Mouse (Mus musculus) cerebellum, adult 11-12 months (tissue): ENCODE results near the gene Mob1b.
A peak's percentile ranks its signal among the peaks of the same experiment; 100 is the strongest.

ENCODE experiments used
- DNase-seq: peaks from one replicate; pipeline ENCODE4 v3.0.0; 2022

Gene Mob1b

GRCm38 (mm10) chr5:88790675-88791074, 70.0 kb downstream of the Mob1b start:
- no peak for DNase-seq

GRCm38 (mm10) chr5:88791256-88792245, 70.9 kb downstream of the Mob1b start:
- DNase-seq = peak; percentile 59

GRCm38 (mm10) chr5:88793676-88794075, 73.0 kb downstream of the Mob1b start:
- peak; percentile 82 for DNase-seq

- no peak for DNase-seq
These were observed 75.4 kb downstream of the Mob1b start for GRCm38 (mm10) chr5:88795910-88796584.

GRCm38 (mm10) chr5:88796588-88796987, 75.9 kb downstream of the Mob1b start:
- no peak for DNase-seq

- DNase-seq = no peak
These were observed 76.5 kb downstream of the Mob1b start for GRCm38 (mm10) chr5:88797121-88797520.

- DNase-seq = no peak
These were observed 85.0 kb downstream of the Mob1b start for GRCm38 (mm10) chr5:88805616-88806015.

GRCm38 (mm10) chr5:88806278-88806677, 85.6 kb downstream of the Mob1b start:
- DNase-seq = peak; percentile 72

GRCm38 (mm10) chr5:88807342-88807741, 86.7 kb downstream of the Mob1b start:
- no peak for DNase-seq

- DNase-seq = peak; percentile 72
These were observed 92.5 kb downstream of the Mob1b start for GRCm38 (mm10) chr5:88813188-88813587.
